Mouse (Mus musculus) adrenal gland, adult 10 weeks (tissue): ENCODE results near the gene Zfp938. TPM values are rescaled to one million over a fixed set of nuclear protein-coding genes. Genes with fewer than 3 reads are reported as not detected.

Experiments used
- polyA plus RNA-seq: library from polyadenylated mRNA; stranded (reverse); fragments of 350-450 nt; fragmentation: Illumina TruSeq; extraction: RNeasy Lipid Tissue Mini Kit (QIAGEN cat#74804); gene quantifications from one replicate; pipeline ENCODE4 v1.2.3, GENCODE M21; 2014; ENCODE audit warnings: low read depth, low replicate concordance

Gene Zfp938
- polyA plus RNA-seq = 41.6 TPM

DNA sequence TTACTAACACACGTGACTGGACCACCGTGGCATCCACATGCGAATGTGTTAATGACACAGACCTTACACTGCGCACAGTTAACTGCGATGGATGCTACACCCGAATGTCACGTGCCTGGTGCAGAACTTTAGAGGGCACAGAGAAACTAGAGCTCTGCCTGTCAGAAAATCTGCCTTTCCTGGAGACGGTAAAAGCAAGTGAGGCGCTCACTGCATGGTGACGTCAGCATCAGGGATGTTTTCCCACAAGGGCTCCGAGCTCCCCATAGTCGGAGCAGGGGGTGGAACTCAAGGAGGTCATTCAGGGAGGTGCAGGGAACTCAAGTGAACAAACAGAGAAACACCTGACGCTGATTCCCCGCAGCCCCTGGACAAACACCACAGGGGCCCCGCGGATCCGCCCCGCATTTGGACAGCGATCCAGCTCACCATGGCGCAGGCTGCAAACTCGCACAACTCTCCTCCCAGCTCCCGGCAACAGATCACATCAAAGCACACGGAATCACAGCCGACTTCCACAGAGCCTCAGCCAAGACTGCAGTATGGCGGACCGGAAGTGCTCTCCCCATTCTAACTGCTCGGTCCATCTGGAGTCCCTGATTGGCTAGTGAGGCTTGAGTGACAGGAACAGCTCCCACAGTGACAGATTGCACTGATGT, at the start of gene Zfp938:
Gene Zfp938 (minus strand): TSS at position 539 of the 659 bp plus-strand sequence.

Other genes with a start within 250 kb of the Zfp938 start
- 11.1 TPM for gene Zfp873, start 193.2 kb downstream of the Zfp938 start, polyA plus RNA-seq
- gene BC024063, start 157.9 kb downstream of the Zfp938 start, polyA plus RNA-seq = 10.4 TPM
- gene AU041133, start 113.3 kb downstream of the Zfp938 start, polyA plus RNA-seq = 14.4 TPM
- not detected for gene 4932415D10Rik, start 75.3 kb upstream of the Zfp938 start, polyA plus RNA-seq
- 11.5 TPM for gene Gm4924, start 113.0 kb upstream of the Zfp938 start, polyA plus RNA-seq